Mouse (Mus musculus): Measurements from ENCODE around the gene Tmem51.

DNA sequence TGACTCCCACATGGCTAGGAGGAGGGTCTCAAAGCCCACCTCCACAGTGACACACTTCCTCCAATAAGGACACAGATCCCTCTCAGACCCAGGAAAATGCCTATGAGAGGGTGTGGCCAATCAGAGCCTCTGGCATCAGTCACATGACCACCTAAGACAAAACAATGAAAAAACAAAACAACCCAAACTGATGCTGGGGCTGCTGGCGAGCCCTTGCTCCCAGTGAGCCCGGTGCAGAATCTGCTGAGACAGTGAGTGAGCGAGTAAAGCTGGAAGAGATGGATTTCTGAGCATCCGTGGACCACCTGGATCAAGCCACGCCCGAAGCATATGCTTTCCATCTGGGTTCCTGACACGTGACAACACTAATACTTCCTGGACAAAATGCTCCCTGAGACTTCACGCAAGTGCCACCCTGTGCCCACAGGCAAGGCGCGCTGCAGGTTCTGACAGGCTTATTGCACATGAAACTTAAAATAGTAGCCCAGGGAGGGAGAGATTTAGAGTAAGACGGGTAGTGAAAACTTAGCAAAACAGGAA lies 85.8 kb downstream of the Tmem51 start:
- TF ChIP-seq POLR2A (IDR thresholded peaks at IDR 0.05; ENCODE audit: borderline replicate concordance, insufficient read depth, low read length) (no peak), CTCF (IDR thresholded peaks at IDR 0.05; ENCODE audit: borderline replicate concordance, insufficient read depth, low read depth, low read length) (no peak)
